ENCODE assay signal across 8 mouse cellular contexts in the genomic region with DNA sequence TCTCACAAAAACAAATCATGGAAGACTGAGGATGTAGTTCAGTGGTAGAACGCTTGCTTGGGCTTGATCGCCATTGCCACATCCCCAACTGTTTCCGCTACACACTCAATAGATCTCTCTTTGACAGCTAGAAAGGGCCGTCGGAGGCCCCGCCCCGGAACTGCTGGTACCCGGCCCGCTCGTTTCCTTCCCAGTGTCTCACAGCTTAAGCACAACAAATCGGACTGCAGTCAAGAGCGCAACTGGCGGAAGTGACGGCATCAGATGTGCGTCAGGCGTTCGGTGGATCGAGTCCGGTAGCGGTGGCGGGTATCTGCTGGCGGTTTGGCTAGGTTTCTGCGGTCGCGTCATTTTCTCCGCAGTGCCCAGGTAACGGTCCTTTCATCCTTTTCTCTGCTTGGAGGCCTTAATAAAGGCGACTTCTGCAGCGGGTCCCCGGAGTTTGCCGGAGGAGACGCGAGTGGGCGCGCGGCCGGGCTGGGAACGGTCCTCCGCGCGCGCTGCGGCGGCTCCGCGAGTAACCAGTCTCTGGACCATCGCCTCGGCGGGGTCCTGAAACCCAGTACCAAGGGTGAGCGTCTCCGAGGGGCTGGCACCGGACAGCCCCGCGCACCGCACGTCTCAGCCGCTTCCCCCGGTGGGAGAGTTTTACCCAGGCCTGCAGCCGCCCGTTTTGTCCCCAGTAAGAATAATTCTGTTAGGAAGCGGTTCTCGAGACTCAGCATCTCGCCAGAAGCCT. TPM values are rescaled to one million over a fixed set of nuclear protein-coding genes. Genes with fewer than 3 reads are reported as not detected.
DNase-seq lines count a peak whose midpoint lies in the region; ATAC-seq and TF ChIP-seq lines count a peak whose summit lies in the region.

Psmb1 (minus strand) TSS at position 96 of the 739 bp plus-strand sequence.
Tbp (plus strand) TSS at position 233 of the 739 bp plus-strand sequence.

- H3K9ac ChIP-seq in heart, embryonic 11.5 days (ENCODE audit: low read depth, low read length): peak within 1 kb of the TSS; percentile 88
- H3K9ac ChIP-seq in kidney, embryonic 16.5 days (replicated peaks; ENCODE audit: low read length): peak within 1 kb of the TSS; percentile 95
- peak within 1 kb of the TSS; percentile 82 for H3K9ac ChIP-seq in liver, adult 2 months (ENCODE audit: low read depth, low read length)

- peak; percentile 99 for DNase-seq in brain, embryonic 14.5 days (ENCODE audit: low read depth)
- DNase-seq in liver, adult 2 months (ENCODE audit: extremely low read depth, low read depth, low spot score): peak; percentile 97
- peak; percentile 98 for DNase-seq in splenic B cell, adult 2 months (ENCODE audit: low read depth, low spot score)

- peak; percentile 83 for ATAC-seq in heart, embryonic 11.5 days (replicated peaks; ENCODE audit: insufficient number of reproducible peaks, low FRiP score, low TSS enrichment)
- ATAC-seq in kidney, embryonic 16.5 days (ENCODE audit: low FRiP score, low TSS enrichment): peak; percentile 92

- H3K79me3 ChIP-seq in C2C12 (ENCODE audit: low read depth): peaks cover 62% of the 10 kb centered on the region

- peak within 1 kb of the TSS; percentile 90 for H3K27ac ChIP-seq in heart, embryonic 11.5 days (ENCODE audit: low read depth, low read length)
- peak within 1 kb of the TSS; percentile 97 for H3K27ac ChIP-seq in kidney, embryonic 16.5 days (ENCODE audit: low read length)
- H3K27ac ChIP-seq in liver, adult 2 months (replicated peaks; ENCODE audit: insufficient read depth, low read depth, low read length): peak within 1 kb of the TSS; percentile 65

- H3K4me1 ChIP-seq in erythroblast, embryonic 14.5 days (ENCODE audit: control insufficient read depth): peaks cover 45% of the 10 kb centered on the region
- peaks cover 20% of the 10 kb centered on the region for H3K4me1 ChIP-seq in heart, embryonic 11.5 days (ENCODE audit: control insufficient read depth, insufficient read depth, low read length)
- H3K4me1 ChIP-seq in kidney, embryonic 16.5 days (ENCODE audit: insufficient read depth, low read length): peaks cover 30% of the 10 kb centered on the region
- H3K4me1 ChIP-seq in liver, adult 2 months (ENCODE audit: control insufficient read depth, insufficient read depth, low read length): peaks cover 3% of the 10 kb centered on the region; the same call in 1 of the 2 replicates

- peak within 1 kb of the TSS; percentile 91 for H3K4me3 ChIP-seq in C2C12 (ENCODE audit: insufficient read depth, poor library complexity, severe bottlenecking)
- H3K4me3 ChIP-seq in erythroblast, embryonic 14.5 days (replicated peaks): peak within 1 kb of the TSS; percentile 99
- peak within 1 kb of the TSS; percentile 92 for H3K4me3 ChIP-seq in heart, embryonic 11.5 days (ENCODE audit: low read depth, low read length)
- peak within 1 kb of the TSS; percentile 96 for H3K4me3 ChIP-seq in kidney, embryonic 16.5 days (ENCODE audit: low read length)
- peak within 1 kb of the TSS; percentile 78 for H3K4me3 ChIP-seq in liver, adult 2 months (ENCODE audit: insufficient read depth, low read depth, low read length)
- H3K4me3 ChIP-seq in myocyte: peak within 1 kb of the TSS; percentile 87

- peak within 1 kb of the TSS; percentile 72 for H3K4me2 ChIP-seq in heart, embryonic 11.5 days
- peak within 1 kb of the TSS; percentile 94 for H3K4me2 ChIP-seq in kidney, embryonic 16.5 days (replicated peaks; ENCODE audit: low read depth, low read length)
- H3K4me2 ChIP-seq in myocyte (ENCODE audit: low read depth): peak within 1 kb of the TSS; percentile 98

- H3K27me3 ChIP-seq in C2C12 (ENCODE audit: control insufficient read depth, insufficient read depth, insufficient read length) (no peaks in the 10 kb centered on the region), myocyte (ENCODE audit: control insufficient read depth, insufficient read depth, insufficient read length) (no peaks in the 10 kb centered on the region)
- no peaks in the 10 kb centered on the region for H3K27me3 ChIP-seq in erythroblast, embryonic 14.5 days (ENCODE audit: control insufficient read depth)
- H3K27me3 ChIP-seq in heart, embryonic 11.5 days (ENCODE audit: control insufficient read depth, insufficient read depth, low read length): no peaks in the 10 kb centered on the region
- H3K27me3 ChIP-seq in kidney, embryonic 16.5 days (ENCODE audit: insufficient read depth, low read length): no peaks in the 10 kb centered on the region
- H3K27me3 ChIP-seq in liver, adult 2 months (ENCODE audit: control insufficient read depth, insufficient read depth, low read length): no peaks in the 10 kb centered on the region
- no peaks in the 10 kb centered on the region for H3K27me3 ChIP-seq in splenic B cell, adult 2 months (ENCODE audit: control insufficient read depth, insufficient read depth, low read length, poor library complexity, severe bottlenecking)

- peaks cover 73% of the 10 kb centered on the region for H3K79me2 ChIP-seq in C2C12 (ENCODE audit: control insufficient read depth, insufficient read depth)
- H3K79me2 ChIP-seq in liver, adult 2 months (ENCODE audit: control insufficient read depth, insufficient read depth, low read length): peaks cover 13% of the 10 kb centered on the region; the same call in 1 of the 2 replicates
- H3K79me2 ChIP-seq in myocyte (ENCODE audit: control insufficient read depth, insufficient read depth): peaks cover 59% of the 10 kb centered on the region

- under 1% methylated on average over 63 of the region's 63 CpGs for WGBS in heart, embryonic 11.5 days (ENCODE audit: insufficient replicate concordance)
- WGBS in kidney, embryonic 16.5 days: under 1% methylated on average over 63 of the region's 63 CpGs
- WGBS in liver, adult 2 months: under 1% methylated on average over 63 of the region's 63 CpGs

- H3ac ChIP-seq in C2C12 (ENCODE audit: control insufficient read depth, insufficient read length, low read depth) (peak within 1 kb of the TSS; percentile 94), myocyte (ENCODE audit: control insufficient read depth, insufficient read length) (peak within 1 kb of the TSS; percentile 70)

- H3K36me3 ChIP-seq in C2C12 (ENCODE audit: control insufficient read depth, insufficient read depth): peaks cover 33% of the 10 kb centered on the region
- H3K36me3 ChIP-seq in erythroblast, embryonic 14.5 days (ENCODE audit: control insufficient read depth): peaks cover 43% of the 10 kb centered on the region
- peaks cover 14% of the 10 kb centered on the region for H3K36me3 ChIP-seq in heart, embryonic 11.5 days (ENCODE audit: control insufficient read depth, insufficient read depth, low read length)
- H3K36me3 ChIP-seq in kidney, embryonic 16.5 days (ENCODE audit: insufficient read depth, low read length): peaks cover 14% of the 10 kb centered on the region
- peaks cover 11% of the 10 kb centered on the region for H3K36me3 ChIP-seq in liver, adult 2 months (ENCODE audit: control insufficient read depth, insufficient read depth, low read length)
- H3K36me3 ChIP-seq in myocyte (ENCODE audit: control insufficient read depth, insufficient read depth): peaks cover 18% of the 10 kb centered on the region
- peaks cover 4% of the 10 kb centered on the region; the same call in 1 of the 2 replicates for H3K36me3 ChIP-seq in splenic B cell, adult 2 months (ENCODE audit: control insufficient read depth, insufficient read depth, low read length, poor library complexity, severe bottlenecking)

- TF ChIP-seq CTCF in C2C12 (IDR thresholded peaks at IDR 0.05; ENCODE audit: control insufficient read depth, insufficient read depth, insufficient read length): no peak
- no peak for TF ChIP-seq CTCF in brain, embryonic 14.5 days (IDR thresholded peaks at IDR 0.05; ENCODE audit: borderline replicate concordance, extremely low read depth, insufficient read depth, insufficient read length)
- TF ChIP-seq CTCF in liver, adult 2 months (IDR thresholded peaks at IDR 0.05; ENCODE audit: low read depth, low read length): no peak

- peak; percentile 33; the same call in 1 of the 2 replicates for TF ChIP-seq POLR2A in brain, embryonic 14.5 days (IDR thresholded peaks at IDR 0.05; ENCODE audit: borderline replicate concordance, extremely low read depth, insufficient read depth, insufficient read length, poor library complexity, severe bottlenecking)
- peak; percentile 53; the same call in 1 of the 2 replicates for TF ChIP-seq POLR2A in liver, adult 2 months (IDR thresholded peaks at IDR 0.05; ENCODE audit: extremely low read depth, insufficient read depth, low read length)
- peak; percentile 84 for TF ChIP-seq POLR2A in myocyte (IDR thresholded peaks at IDR 0.05; ENCODE audit: insufficient read length, low read depth)

- H3K9me3 ChIP-seq in erythroblast, embryonic 14.5 days (ENCODE audit: control insufficient read depth, low read length): no peaks in the 10 kb centered on the region
- no peaks in the 10 kb centered on the region for H3K9me3 ChIP-seq in heart, embryonic 11.5 days (replicated peaks; ENCODE audit: control insufficient read depth, low read length)
- H3K9me3 ChIP-seq in kidney, embryonic 16.5 days (ENCODE audit: low read length): no peaks in the 10 kb centered on the region

TF ChIP-seq in C2C12, 6 proteins besides CTCF, POLR2A, EP300 and RAD21 (continues in another document):
- peak; percentile 31 for TF ChIP-seq CEBPB (IDR thresholded peaks at IDR 0.05; ENCODE audit: low read depth)
- TF ChIP-seq FOSL1 (IDR thresholded peaks at IDR 0.05; ENCODE audit: insufficient read depth, low read length, poor library complexity, severe bottlenecking): no peak

TF ChIP-seq in myocyte, 11 proteins besides CTCF, POLR2A, EP300 and RAD21 (continues in another document):
- TF ChIP-seq E2F4 (IDR thresholded peaks at IDR 0.05; ENCODE audit: insufficient read depth) (no peak), SRF (IDR thresholded peaks at IDR 0.05; ENCODE audit: control insufficient read depth, insufficient read length, low read depth) (peak; percentile 86)

RNA-seq across cellular contexts. Expression of gene Psmb1, which starts in this region (rescaled TPM):
- polyA plus RNA-seq in C2C12 (2012; fragmentation: generic; extraction: Trizol) (216 TPM), myocyte (2012; fragmentation: generic; extraction: Trizol) (220 TPM)
- 162 and 194 TPM in 2 replicates for polyA plus RNA-seq in brain, embryonic 14.5 days (2012; rRNA removed)
- 1.9 and 3.3 TPM in 2 replicates for polyA plus RNA-seq in erythroblast, embryonic 14.5 days (2012)
- polyA plus RNA-seq in heart, embryonic 11.5 days (2014; fragmentation: Nextera tagmentation; extraction: Ambion mirVana): 223 and 233 TPM in 2 replicates
- polyA plus RNA-seq in kidney, embryonic 16.5 days (2015; fragmentation: Nextera tagmentation; extraction: Ambion mirVana): 258 and 270 TPM in 2 replicates
- 212 and 260 TPM in 2 replicates for total RNA-seq in liver, adult 2 months (2014; rRNA removed)
- polyA plus RNA-seq in liver, adult 2 months (2012; rRNA removed): 71.2 and 87.0 TPM in 2 replicates

RNA-seq across cellular contexts. Expression of gene Tbp, which starts in this region (rescaled TPM):
- polyA plus RNA-seq in C2C12 (2012; fragmentation: generic; extraction: Trizol): 18.3 TPM
- 83.0 and 101 TPM in 2 replicates for polyA plus RNA-seq in brain, embryonic 14.5 days (2012; rRNA removed)
- polyA plus RNA-seq in erythroblast, embryonic 14.5 days (2012): 0.20 and 0.23 TPM in 2 replicates
- 31.7 and 40.0 TPM in 2 replicates for polyA plus RNA-seq in heart, embryonic 11.5 days (2014; fragmentation: Nextera tagmentation; extraction: Ambion mirVana)
- 52.5 and 58.1 TPM in 2 replicates for polyA plus RNA-seq in kidney, embryonic 16.5 days (2015; fragmentation: Nextera tagmentation; extraction: Ambion mirVana)
- total RNA-seq in liver, adult 2 months (2014; rRNA removed): 4.9 and 5.5 TPM in 2 replicates
- polyA plus RNA-seq in liver, adult 2 months (2012; rRNA removed): 20.0 and 25.5 TPM in 2 replicates
- 12.2 TPM for polyA plus RNA-seq in myocyte (2012; fragmentation: generic; extraction: Trizol)

Comparison
In these comparisons a context has a peak if more than half of its experiments do, and no peak if none do; other contexts are left out.
1. Peak in every context shown above with its lines: DNase-seq, ATAC-seq, H3K4me3 ChIP-seq and H3K27ac ChIP-seq.
2. RNA of gene Psmb1 (polyA plus RNA-seq): 258 to 270 TPM in kidney, embryonic 16.5 days, 223 to 233 TPM in heart, embryonic 11.5 days, 220 TPM in myocyte (single experiment), 216 TPM in C2C12 (single experiment), 162 to 194 TPM in brain, embryonic 14.5 days and 71.2 to 87.0 TPM in liver, adult 2 months; 1.9 to 3.3 TPM in erythroblast, embryonic 14.5 days; every median in the first group is over 10 times any median in the second.
3. RNA of gene Tbp (polyA plus RNA-seq): 83.0 to 101 TPM in brain, embryonic 14.5 days, 52.5 to 58.1 TPM in kidney, embryonic 16.5 days, 31.7 to 40.0 TPM in heart, embryonic 11.5 days, 20.0 to 25.5 TPM in liver, adult 2 months, 18.3 TPM in C2C12 (single experiment) and 12.2 TPM in myocyte (single experiment); 0.20 to 0.23 TPM in erythroblast, embryonic 14.5 days; every median in the first group is over 10 times any median in the second.
4. POLR2A ChIP-seq: peak in every context shown above with its lines; median percentile 84 in myocyte; 53 in liver, adult 2 months; 33 in brain, embryonic 14.5 days.